Mouse (Mus musculus) spleen, postnatal 14 days (tissue): ENCODE measurements around the gene Nme7.

Source experiments
- DNase-seq, 2 experiments: peaks; one replicate each; pipeline ENCODE4 v3.0.0; 2021 to 2022; ENCODE audit warnings: low spot score in 2 of 2

Gene Nme7

GRCm38 (mm10) chr1:164457531-164458244, 153.8 kb downstream of the Nme7 start:
- DNase-seq, result peak; percentile 17 to 33

GRCm38 (mm10) chr1:164458245-164458613, 154.3 kb downstream of the Nme7 start, which contains the start of gene Atp1b1:
Atp1b1 (minus strand) TSS chr1:164458355.
- DNase-seq, result peak; percentile 66 to 70

- peak in 1 of 2 experiments; percentile 25 for DNase-seq
Measured at GRCm38 (mm10) chr1:164458621-164459051, 154.7 kb downstream of the Nme7 start.

GRCm38 (mm10) chr1:164459127-164459905, 155.4 kb downstream of the Nme7 start:
- no peak for DNase-seq

GRCm38 (mm10) chr1:164460921-164461697, 157.2 kb downstream of the Nme7 start:
- no peak for DNase-seq

- no peak for DNase-seq
Measured at GRCm38 (mm10) chr1:164461726-164462125, 157.8 kb downstream of the Nme7 start.

- DNase-seq, result no peak
Measured at GRCm38 (mm10) chr1:164467406-164467805, 163.5 kb downstream of the Nme7 start.

GRCm38 (mm10) chr1:164468329-164468728, 164.4 kb downstream of the Nme7 start:
- no peak for DNase-seq

- DNase-seq, result no peak
Measured at GRCm38 (mm10) chr1:164470985-164471384, 167.1 kb downstream of the Nme7 start.

GRCm38 (mm10) chr1:164471632-164472031, 167.7 kb downstream of the Nme7 start:
- no peak for DNase-seq

GRCm38 (mm10) chr1:164473398-164473797, 169.5 kb downstream of the Nme7 start:
- no peak for DNase-seq

GRCm38 (mm10) chr1:164474310-164474709, 170.4 kb downstream of the Nme7 start:
- DNase-seq, result no peak

GRCm38 (mm10) chr1:164474778-164475511, 171.0 kb downstream of the Nme7 start:
- DNase-seq, result no peak

- no peak for DNase-seq
Measured at GRCm38 (mm10) chr1:164475895-164476294, 172.0 kb downstream of the Nme7 start.

- no peak for DNase-seq
Measured at GRCm38 (mm10) chr1:164480755-164481644, 177.1 kb downstream of the Nme7 start.

- no peak for DNase-seq
Measured at GRCm38 (mm10) chr1:164481645-164482354, 177.9 kb downstream of the Nme7 start.

- DNase-seq, result no peak
Measured at GRCm38 (mm10) chr1:164482833-164483232, 178.9 kb downstream of the Nme7 start.

- DNase-seq, result no peak
Measured at GRCm38 (mm10) chr1:164483728-164484127, 179.8 kb downstream of the Nme7 start.
